Mouse (Mus musculus): Measurements from ENCODE around the gene Nup62. TPM values are rescaled to one million over a fixed set of nuclear protein-coding genes. Genes with fewer than 3 reads are reported as not detected.

Nup62 gene
- polyA plus RNA-seq, 1 experiment from 2014 or later = 55.7 TPM

DNA sequence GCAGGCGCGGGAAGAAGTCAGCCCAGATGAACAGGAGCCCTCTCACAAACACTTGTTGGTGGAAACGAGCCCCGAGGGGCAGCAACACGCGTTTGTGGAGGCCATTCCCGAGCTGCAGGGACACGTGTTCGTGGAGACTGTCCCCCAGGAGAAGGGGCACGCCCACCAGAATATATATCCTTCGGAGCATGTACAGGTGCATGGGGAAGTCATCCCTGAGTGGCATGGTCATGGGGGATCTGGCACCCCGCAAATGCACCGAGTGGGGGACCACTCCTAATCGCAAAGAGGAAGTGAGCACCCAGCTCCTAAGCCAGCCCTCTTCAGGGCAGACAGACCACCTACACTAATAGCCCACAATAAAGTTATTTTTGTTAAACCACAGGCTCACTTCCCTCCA is 24.5 kb downstream of the Nup62 start:
- Histone ChIP-seq H3K4me1 (replicated peaks) (peaks cover 18% of the 10 kb centered on the region), H3K4me3 (replicated peaks) (peak overlapping the region; percentile 32), H3K4me2 (replicated peaks) (peak overlapping the region; percentile 60; the same call in 1 of the 2 replicates), H3K27me3 (peaks cover 40% of the 10 kb centered on the region), H3K36me3 (peaks cover 52% of the 10 kb centered on the region), H3K9ac (replicated peaks) (no peak overlapping the region), H3K9me3 (no peaks in the 10 kb centered on the region), H3K27ac (no peak overlapping the region)
- ATAC-seq = no peak
- WGBS = 60% methylated on average over 14 of the region's 14 CpGs

- no peak for ATAC-seq
- H3K36me3 ChIP-seq = peaks cover 67% of the 10 kb centered on the region
- WGBS = 91% methylated on average over 8 of the region's 8 CpGs
- H3K27ac ChIP-seq = no peak overlapping the region
- H3K9me3 ChIP-seq = no peaks in the 10 kb centered on the region
- H3K27me3 ChIP-seq = peaks cover 40% of the 10 kb centered on the region
- no peak overlapping the region for H3K9ac ChIP-seq (replicated peaks)
- no peak overlapping the region for H3K4me2 ChIP-seq (replicated peaks)
- peaks cover 20% of the 10 kb centered on the region for H3K4me1 ChIP-seq (replicated peaks)
- no peak overlapping the region for H3K4me3 ChIP-seq (replicated peaks)
Measured at GRCm38 (mm10) chr7:44841825-44842463, 26.1 kb downstream of the Nup62 start.

- ATAC-seq = no peak
- Histone ChIP-seq H3K36me3 (peaks cover 67% of the 10 kb centered on the region), H3K27me3 (peaks cover 20% of the 10 kb centered on the region), H3K9me3 (no peaks in the 10 kb centered on the region), H3K4me3 (replicated peaks) (no peak overlapping the region), H3K9ac (replicated peaks) (no peak overlapping the region), H3K27ac (no peak overlapping the region), H3K4me1 (replicated peaks) (peaks cover 19% of the 10 kb centered on the region), H3K4me2 (replicated peaks) (no peak overlapping the region)
- 95% methylated on average over 10 of the region's 10 CpGs for WGBS
Measured at GRCm38 (mm10) chr7:44845006-44845405, 29.1 kb downstream of the Nup62 start.

DNA sequence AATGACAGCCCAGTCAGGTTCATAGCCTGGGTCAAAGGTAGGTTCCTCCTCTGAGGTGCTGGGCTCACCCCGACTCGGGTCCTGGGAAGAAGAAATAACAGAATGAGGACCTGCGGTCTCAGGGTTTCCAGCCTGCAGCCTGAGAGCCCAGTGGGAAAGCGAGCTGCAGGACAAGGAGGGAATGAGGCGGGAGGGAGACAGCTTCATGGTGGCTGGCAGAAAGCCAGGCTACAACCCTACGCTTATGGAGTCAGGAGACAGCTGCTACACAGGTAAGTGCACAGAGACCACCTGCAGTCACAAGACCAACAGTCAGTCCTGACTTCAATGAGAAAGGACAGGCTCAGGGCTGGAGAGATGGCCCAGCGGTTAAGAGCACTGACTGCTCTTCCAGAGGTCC is 30.9 kb downstream of the Nup62 start:
- peaks cover 2% of the 10 kb centered on the region for H3K27me3 ChIP-seq
- peaks cover 53% of the 10 kb centered on the region for H3K36me3 ChIP-seq
- H3K4me2 ChIP-seq (replicated peaks) = no peak overlapping the region
- no peak overlapping the region for H3K4me3 ChIP-seq (replicated peaks)
- no peak for ATAC-seq
- H3K27ac ChIP-seq = no peak overlapping the region
- no peaks in the 10 kb centered on the region for H3K9me3 ChIP-seq
- H3K4me1 ChIP-seq (replicated peaks) = peaks cover 28% of the 10 kb centered on the region
- 89% methylated on average over 7 of the region's 7 CpGs for WGBS
- H3K9ac ChIP-seq (replicated peaks) = no peak overlapping the region

- Histone ChIP-seq H3K4me2 (replicated peaks) (peak overlapping the region; percentile 89), H3K9ac (replicated peaks) (peak overlapping the region; percentile 64), H3K9me3 (no peaks in the 10 kb centered on the region), H3K27ac (peak overlapping the region; percentile 97; the same call in 1 of the 2 replicates), H3K4me1 (replicated peaks) (peaks cover 35% of the 10 kb centered on the region), H3K36me3 (peaks cover 52% of the 10 kb centered on the region), H3K27me3 (no peaks in the 10 kb centered on the region), H3K4me3 (replicated peaks) (peak overlapping the region; percentile 75)
- 86% methylated on average over 5 of the region's 5 CpGs for WGBS
- ATAC-seq = no peak
Measured at GRCm38 (mm10) chr7:44847772-44848171, 31.9 kb downstream of the Nup62 start.

- no peaks in the 10 kb centered on the region for H3K9me3 ChIP-seq
- H3K36me3 ChIP-seq = peaks cover 48% of the 10 kb centered on the region
- under 1% methylated on average over 54 of the region's 54 CpGs for WGBS
- ATAC-seq = peak; percentile 84
- H3K4me1 ChIP-seq (replicated peaks) = peaks cover 43% of the 10 kb centered on the region
- peak within 1 kb of the TSS; percentile 75 for H3K4me3 ChIP-seq (replicated peaks)
- peak within 1 kb of the TSS; percentile 89 for H3K4me2 ChIP-seq (replicated peaks)
- H3K27me3 ChIP-seq = no peaks in the 10 kb centered on the region
- H3K9ac ChIP-seq (replicated peaks) = peak within 1 kb of the TSS; percentile 86
- peak within 1 kb of the TSS; percentile 97 for H3K27ac ChIP-seq
Measured at GRCm38 (mm10) chr7:44848561-44849415, 32.9 kb downstream of the Nup62 start, which contains the start of the genes Akt1s1 and Tbc1d17. TSS of gene Akt1s1 (plus strand) at chr7:44848991. TSS of gene Tbc1d17 (minus strand) at chr7:44849079.

- Histone ChIP-seq H3K9me3 (no peaks in the 10 kb centered on the region), H3K9ac (replicated peaks) (peak overlapping the region; percentile 86), H3K4me1 (replicated peaks) (peaks cover 51% of the 10 kb centered on the region), H3K4me2 (replicated peaks) (peak overlapping the region; percentile 89), H3K4me3 (replicated peaks) (peak overlapping the region; percentile 75), H3K27ac (peak overlapping the region; percentile 97), H3K36me3 (peaks cover 40% of the 10 kb centered on the region), H3K27me3 (no peaks in the 10 kb centered on the region)
- ATAC-seq = peak; percentile 78
- under 1% methylated on average over 41 of the region's 41 CpGs for WGBS
Measured at GRCm38 (mm10) chr7:44849416-44850111, 33.7 kb downstream of the Nup62 start.

DNA sequence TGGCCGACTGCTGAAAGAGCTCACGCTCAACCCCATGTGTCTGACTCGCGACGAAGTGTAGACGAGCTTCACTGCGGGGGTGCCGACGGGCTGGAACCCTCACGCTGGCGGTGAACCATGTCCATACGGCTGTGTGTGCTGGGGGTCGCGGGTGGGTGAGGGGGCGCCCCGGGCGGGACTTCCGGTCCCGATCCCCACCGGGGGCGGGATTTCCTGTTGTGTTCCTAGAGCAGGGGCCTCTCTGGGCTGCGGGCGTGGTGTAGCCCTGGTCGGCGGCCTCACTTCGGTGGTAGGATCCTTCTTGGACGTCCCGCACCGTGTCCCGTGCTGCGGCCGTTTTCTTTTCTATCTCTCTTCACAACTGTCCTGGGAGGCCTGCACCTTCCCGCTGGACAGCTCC is 34.3 kb downstream of the Nup62 start:
- peak overlapping the region; percentile 75 for H3K4me3 ChIP-seq (replicated peaks)
- peak overlapping the region; percentile 89 for H3K4me2 ChIP-seq (replicated peaks)
- H3K27me3 ChIP-seq = no peaks in the 10 kb centered on the region
- under 1% methylated on average over 33 of the region's 33 CpGs for WGBS
- peaks cover 57% of the 10 kb centered on the region for H3K4me1 ChIP-seq (replicated peaks)
- no peaks in the 10 kb centered on the region for H3K9me3 ChIP-seq
- ATAC-seq = peak; percentile 41
- H3K9ac ChIP-seq (replicated peaks) = peak overlapping the region; percentile 86
- peak overlapping the region; percentile 97 for H3K27ac ChIP-seq
- peaks cover 34% of the 10 kb centered on the region for H3K36me3 ChIP-seq

GRCm38 (mm10) chr7:44850789-44851624 is 35.1 kb downstream of the Nup62 start:
- Histone ChIP-seq H3K4me2 (replicated peaks) (peak overlapping the region; percentile 89), H3K36me3 (peaks cover 25% of the 10 kb centered on the region), H3K9ac (replicated peaks) (peak overlapping the region; percentile 86), H3K4me3 (replicated peaks) (peak overlapping the region; percentile 75), H3K27me3 (no peaks in the 10 kb centered on the region), H3K27ac (peak overlapping the region; percentile 97), H3K9me3 (no peaks in the 10 kb centered on the region), H3K4me1 (replicated peaks) (peaks cover 65% of the 10 kb centered on the region)
- no peak for ATAC-seq
- WGBS = 83% methylated on average over 8 of the region's 8 CpGs

DNA sequence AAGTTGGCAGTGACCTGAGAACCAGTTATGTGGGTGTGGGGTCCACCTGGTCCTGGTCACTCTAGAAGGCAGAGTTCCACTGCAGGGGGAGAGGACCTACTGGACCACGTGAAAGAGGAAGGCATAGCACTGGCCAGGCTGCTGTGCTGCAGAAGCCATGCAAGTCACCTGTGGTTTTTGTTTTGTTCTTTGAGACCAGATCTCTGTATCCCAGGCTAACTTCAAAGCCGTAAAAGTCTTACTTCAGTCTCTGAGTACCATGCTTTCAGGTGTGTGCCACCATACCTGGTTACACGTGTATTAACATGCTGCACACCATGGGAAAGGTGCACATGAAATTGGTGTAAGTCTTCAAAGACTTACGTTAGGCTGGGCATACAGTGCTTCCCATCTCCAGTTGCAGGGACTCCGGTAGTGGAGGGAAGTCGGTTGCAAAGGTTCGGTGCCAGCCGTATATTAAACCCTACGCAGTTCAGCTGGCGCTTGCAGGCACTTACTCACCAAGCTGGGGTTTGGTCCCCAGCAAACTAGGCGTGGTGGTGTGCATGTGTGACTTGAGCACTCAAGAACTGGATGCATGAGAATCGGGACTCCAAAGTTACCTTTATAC is 35.8 kb downstream of the Nup62 start:
- Histone ChIP-seq H3K27me3 (no peaks in the 10 kb centered on the region), H3K9ac (replicated peaks) (no peak overlapping the region), H3K27ac (no peak overlapping the region), H3K4me1 (replicated peaks) (peaks cover 72% of the 10 kb centered on the region), H3K36me3 (peaks cover 18% of the 10 kb centered on the region), H3K4me2 (replicated peaks) (peak overlapping the region; percentile 89; the same call in 1 of the 2 replicates), H3K4me3 (replicated peaks) (peak overlapping the region; percentile 75; the same call in 1 of the 2 replicates), H3K9me3 (no peaks in the 10 kb centered on the region)
- ATAC-seq = no peak
- 95% methylated on average over 12 of the region's 12 CpGs for WGBS
